Mouse (Mus musculus) myocyte (in vitro differentiated cells): Measurements from ENCODE around the gene Cuedc2.

Experiments used
- MAX ChIP-seq: IDR thresholded peaks from one replicate; pipeline ENCODE4 v1.6.1; 2011; ENCODE audit warnings: low read depth, mild to moderate bottlenecking, control low read depth
- POLR2A ChIP-seq: IDR thresholded peaks from one replicate; pipeline ENCODE4 v1.6.1; 2011; ENCODE audit warnings: low read depth, mild to moderate bottlenecking, control low read depth, moderate library complexity; ENCODE audit not compliant: insufficient read length
- POLR2AphosphoS2 ChIP-seq: IDR thresholded peaks from one replicate; pipeline ENCODE4 v1.6.1; 2011; ENCODE audit warnings: low read depth, control low read depth; ENCODE audit not compliant: insufficient read length
- REST ChIP-seq: IDR thresholded peaks from one replicate; pipeline ENCODE4 v1.6.1; 2011; ENCODE audit warnings: mild to moderate bottlenecking, control low read depth, moderate library complexity; ENCODE audit not compliant: insufficient read depth, insufficient read length
- TCF12 ChIP-seq: IDR thresholded peaks from one replicate; pipeline ENCODE4 v1.6.1; 2011; ENCODE audit warnings: mild to moderate bottlenecking, control low read depth; ENCODE audit not compliant: poor library complexity, insufficient read depth, severe bottlenecking
- TCF3 ChIP-seq: IDR thresholded peaks from one replicate; pipeline ENCODE4 v1.6.1; 2011; ENCODE audit warnings: low read depth, control low read depth; ENCODE audit not compliant: insufficient read length
- USF1 ChIP-seq: IDR thresholded peaks from one replicate; pipeline ENCODE4 v1.6.1; 2011; ENCODE audit warnings: low read depth, mild to moderate bottlenecking, control low read depth, moderate library complexity

DNA sequence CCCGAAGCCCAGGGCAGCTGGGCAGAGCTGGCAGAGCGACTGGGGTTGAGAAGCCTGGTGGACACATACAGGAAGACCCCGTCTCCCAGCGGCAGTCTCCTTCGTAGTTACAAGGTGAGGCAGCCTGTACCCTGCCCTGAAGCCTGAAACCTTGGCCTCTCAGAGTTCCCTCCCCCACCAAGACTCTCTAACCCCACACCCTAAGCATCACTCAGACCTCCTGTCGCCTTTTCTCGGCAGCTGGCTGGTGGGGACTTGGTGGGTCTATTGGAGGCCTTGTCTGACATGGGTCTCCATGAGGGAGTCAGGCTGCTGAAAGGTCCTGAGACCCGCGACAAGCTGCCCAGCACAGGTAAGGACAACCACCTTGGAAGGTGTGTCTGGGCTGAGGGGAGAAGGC lies 27.2 kb downstream of the Cuedc2 start:
- TF ChIP-seq TCF3 (no peak), POLR2A (no peak), REST (no peak), USF1 (no peak), TCF12 (no peak), MAX (no peak), POLR2AphosphoS2 (no peak)
